Mouse (Mus musculus): ENCODE measurements around the gene Tap2.

DNA sequence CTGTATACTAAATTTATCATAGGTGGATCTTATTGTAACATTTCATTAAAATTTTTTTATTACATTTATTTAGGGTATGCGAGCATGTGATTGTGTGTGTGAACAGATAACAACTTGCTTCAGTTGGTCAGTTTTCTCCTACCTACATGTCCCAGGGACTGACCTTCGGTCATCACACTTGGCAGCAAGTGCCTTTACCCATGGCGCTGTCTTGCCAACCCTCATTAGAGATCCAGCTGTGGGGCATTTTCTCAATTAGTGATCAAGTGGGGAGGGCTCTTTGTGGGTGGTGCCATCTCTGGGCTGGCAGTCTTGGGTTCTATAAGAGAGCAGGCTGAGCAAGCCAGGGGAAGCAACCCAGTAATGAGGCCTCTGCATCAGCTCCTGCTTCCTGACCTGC, 21.5 kb downstream of the Tap2 start:
- TF ChIP-seq CTCF (IDR thresholded peaks at IDR 0.05; ENCODE audit: insufficient read depth, low read depth, low read length) (no peak), POLR2A (IDR thresholded peaks at IDR 0.05; ENCODE audit: insufficient read depth, low read depth, low read length) (no peak)
